Mouse (Mus musculus) CH12.LX (cell line): ENCODE measurements at regions not wholly inside any gene's neighbourhood (a gene's known extent, or its start where the extent isn't known, plus 50 kb on each side); places are given as distances from the start of the nearest gene placed in this dataset.

ENCODE experiments used
- DNase-seq: peaks from one replicate; pipeline ENCODE4 v3.0.0-alpha.2; 2013; ENCODE audit errors: extremely low read depth
- H3K27ac ChIP-seq: 2 replicates; pipeline ENCODE4 v1.5.1; 2012; ENCODE audit warnings: low read depth, mild to moderate bottlenecking, control low read depth, moderate library complexity; ENCODE audit not compliant: insufficient read depth
- H3K27me3 ChIP-seq: replicated peaks from 2 replicates; pipeline ENCODE3; 2012; ENCODE audit warnings: inconsistent platforms
- H3K36me3 ChIP-seq, 2 experiments: replicated peaks in 1 of 2; 2 replicates each; pipeline versions ENCODE3 to v1.6.1; 2012; ENCODE audit warnings: inconsistent platforms in 1 of 2, low read length in 1 of 2, mild to moderate bottlenecking in 1 of 2, mixed read lengths in 1 of 2, moderate library complexity in 1 of 2; ENCODE audit not compliant: control insufficient read depth in 1 of 2, insufficient read depth in 1 of 2
- H3K4me1 ChIP-seq, 2 experiments: 2 replicates each; pipeline ENCODE4 v1.6.1; 2012; ENCODE audit warnings: inconsistent platforms in 1 of 2, moderate library complexity in 1 of 2; ENCODE audit not compliant: insufficient read depth in 2 of 2, control insufficient read depth in 1 of 2
- H3K4me2 ChIP-seq: 2 replicates; pipeline ENCODE4 v1.6.1; 2012; ENCODE audit warnings: low read depth, mild to moderate bottlenecking, control low read depth; ENCODE audit not compliant: poor library complexity, insufficient read depth, severe bottlenecking
- H3K4me3 ChIP-seq, 3 experiments: fragments of 150-350 bp in 1 of 3; sonication (generic) in 1 of 3; replicated peaks in 1 of 3; 2 replicates each; pipeline versions ENCODE3 to v1.5.1; 2011 to 2012; ENCODE audit warnings: low read depth in 2 of 3, low read length in 2 of 3, mild to moderate bottlenecking in 2 of 3, moderate library complexity in 2 of 3, control low read depth in 1 of 3, improper control_type of control experiment in 1 of 3, inconsistent platforms in 1 of 3, mixed read lengths in 1 of 3; ENCODE audit not compliant: poor library complexity in 1 of 3
- H3K79me2 ChIP-seq: replicated peaks from 2 replicates; pipeline ENCODE4 v1.6.1; 2012; ENCODE audit warnings: mild to moderate bottlenecking, moderate library complexity; ENCODE audit not compliant: control insufficient read depth, poor library complexity, insufficient read depth, severe bottlenecking; ENCODE audit errors: extremely low read depth
- H3K9ac ChIP-seq: 2 replicates; pipeline ENCODE4 v1.6.1; 2012; ENCODE audit warnings: low read depth, mild to moderate bottlenecking, control low read depth, moderate library complexity; ENCODE audit not compliant: insufficient read depth
- H3K9me3 ChIP-seq: replicated peaks from 2 replicates; pipeline ENCODE3; 2012; ENCODE audit warnings: low read length, inconsistent platforms, mixed read lengths
- CTCF ChIP-seq, 2 experiments: IDR thresholded peaks in 1 of 2; conservative IDR thresholded peaks in 1 of 2; 2 replicates each; pipeline ENCODE4 v1.5.1; 2011 to 2012; ENCODE audit warnings: low read depth in 2 of 2, low read length in 2 of 2, improper control_type of control experiment in 1 of 2, inconsistent platforms in 1 of 2, mild to moderate bottlenecking in 1 of 2, moderate library complexity in 1 of 2
- GABPA ChIP-seq: IDR thresholded peaks from 2 replicates; pipeline ENCODE4 v1.6.1; 2012; ENCODE audit warnings: low read depth, low read length, improper control_type of control experiment, inconsistent platforms; ENCODE audit not compliant: insufficient replicate concordance
- HCFC1 ChIP-seq: IDR thresholded peaks from 2 replicates; pipeline ENCODE4 v1.6.1; 2012; ENCODE audit warnings: low read depth, mild to moderate bottlenecking, inconsistent platforms, low read length, improper control_type of control experiment
- JUN ChIP-seq: IDR thresholded peaks from 2 replicates; pipeline ENCODE4 v1.6.1; 2011; ENCODE audit warnings: low read depth, mild to moderate bottlenecking, low read length, improper control_type of control experiment, moderate library complexity; ENCODE audit not compliant: insufficient read depth
- MAZ ChIP-seq: IDR thresholded peaks from 2 replicates; pipeline ENCODE4 v1.6.1; 2012; ENCODE audit warnings: low read depth, mild to moderate bottlenecking, inconsistent platforms, low read length, improper control_type of control experiment, moderate library complexity
- NELFE ChIP-seq: IDR thresholded peaks from 2 replicates; pipeline ENCODE4 v1.6.1; 2011; ENCODE audit warnings: low read depth, low read length, improper control_type of control experiment
- PAX5 ChIP-seq: IDR thresholded peaks from 2 replicates; pipeline ENCODE4 v1.6.1; 2012; ENCODE audit warnings: low read length, inconsistent platforms, mixed read lengths
- POLR2AphosphoS2 ChIP-seq: IDR thresholded peaks from 2 replicates; pipeline ENCODE4 v1.6.1; 2011; ENCODE audit warnings: low read depth, low read length, improper control_type of control experiment
- RAD21 ChIP-seq: IDR thresholded peaks from 2 replicates; pipeline ENCODE4 v1.6.1; 2011; ENCODE audit warnings: low read depth, mild to moderate bottlenecking, low read length, improper control_type of control experiment, moderate library complexity
- RCOR1 ChIP-seq: conservative IDR thresholded peaks from 2 replicates; pipeline ENCODE4 v1.6.1; 2012; ENCODE audit warnings: low read depth, mild to moderate bottlenecking, inconsistent platforms, low read length, improper control_type of control experiment
- SMC3 ChIP-seq: IDR thresholded peaks from 2 replicates; pipeline ENCODE4 v1.6.1; 2011; ENCODE audit warnings: low read depth, low read length, improper control_type of control experiment
- TBP ChIP-seq: conservative IDR thresholded peaks from 2 replicates; pipeline ENCODE4 v1.6.1; 2011; ENCODE audit warnings: low read depth, low read length, improper control_type of control experiment
- UBTF ChIP-seq: IDR thresholded peaks from 2 replicates; pipeline ENCODE4 v1.6.1; 2012; ENCODE audit warnings: low read depth, mild to moderate bottlenecking, inconsistent platforms, low read length, improper control_type of control experiment, moderate library complexity
- USF1 ChIP-seq: IDR thresholded peaks from 2 replicates; pipeline ENCODE4 v1.6.1; 2014; ENCODE audit warnings: low read depth, mild to moderate bottlenecking, inconsistent platforms, low read length, improper control_type of control experiment
- ZNF384 ChIP-seq: IDR thresholded peaks from 2 replicates; pipeline ENCODE4 v1.6.1; 2012; ENCODE audit warnings: low read depth, low read length, improper control_type of control experiment, inconsistent platforms
- dilution Hi-C: fragments of 300-500 bp; cut with MboI; formaldehyde crosslinking; loops from 2 replicates; pipeline ENCODE4 v1.14.3; 2020; ENCODE audit warnings: low sequenced_read_pairs; ENCODE audit not compliant: extremely low pct_unique_long_range_greater_than_20kb, extremely low pct_ligation_motif_present
- in situ Hi-C: fragments of 300-500 bp; cut with MboI; formaldehyde crosslinking; loops from 3 replicates; pipeline ENCODE4 v1.14.3; 2019; ENCODE audit warnings: low sequenced_read_pairs, low pct_ligation_motif_present, low pct_unique_long_range_greater_than_20kb, mixed read lengths

- Histone ChIP-seq H3K9ac (no peak overlapping the region), H3K4me2 (no peak overlapping the region), H3K27ac (no peak overlapping the region), H3K79me2 (no peaks in the 10 kb centered on the region), H3K4me1 (peaks cover 0 to 15% of the 10 kb centered on the region in 2 experiments; a peak in 2 of 4 replicates), H3K36me3 (no peaks in the 10 kb centered on the region), H3K27me3 (no peaks in the 10 kb centered on the region), H3K9me3 (no peaks in the 10 kb centered on the region), H3K4me3 (no peak overlapping the region)
- TF ChIP-seq CTCF (conservative IDR thresholded peaks at IDR 0.05 in 1 of 2, IDR thresholded peaks at IDR 0.05 in 1 of 2; ENCODE audit: low read depth in 2 of 2, low read length in 2 of 2) (peak; percentile 50 to 74), HCFC1 (no peak), SMC3 (peak; percentile 63), PAX5 (no peak), RAD21 (peak; percentile 84)
- in situ Hi-C loops (loop anchor here (25.0 kb wide), 1 partner anchor 322 kb away; no protein-coding TSS in a partner anchor), dilution Hi-C loops (no loop called here)
- DNase-seq = no peak
These were observed 207.5 kb downstream of the C1d start for GRCm38 (mm10) chr11:17464875-17465274.

GRCm38 (mm10) chr11:17468431-17469165 lies 211.2 kb downstream of the C1d start:
- Histone ChIP-seq H3K27me3 (no peaks in the 10 kb centered on the region), H3K79me2 (no peaks in the 10 kb centered on the region), H3K27ac (no peak overlapping the region), H3K4me1 (no peaks in the 10 kb centered on the region), H3K4me3 (no peak overlapping the region), H3K4me2 (no peak overlapping the region), H3K9ac (no peak overlapping the region), H3K36me3 (no peaks in the 10 kb centered on the region), H3K9me3 (no peaks in the 10 kb centered on the region)
- in situ Hi-C loops (loop anchor here (25.0 kb wide), 1 partner anchor 319 kb away; no protein-coding TSS in a partner anchor), dilution Hi-C loops (no loop called here)
- TF ChIP-seq MAZ = no peak
- no peak for TF ChIP-seq PAX5
- TF ChIP-seq HCFC1 = no peak
- TF ChIP-seq POLR2AphosphoS2 = no peak
- no peak for TF ChIP-seq USF1
- no peak for TF ChIP-seq ZNF384
- no peak for TF ChIP-seq SMC3
- TF ChIP-seq JUN = no peak
- no peak for TF ChIP-seq CTCF (conservative IDR thresholded peaks at IDR 0.05 in 1 of 2, IDR thresholded peaks at IDR 0.05 in 1 of 2; ENCODE audit: low read depth in 2 of 2, low read length in 2 of 2)
- no peak for TF ChIP-seq UBTF
- TF ChIP-seq NELFE = no peak
- no peak for TF ChIP-seq RCOR1
- TF ChIP-seq TBP = no peak
- no peak for TF ChIP-seq GABPA
- no peak for DNase-seq
